Mouse (Mus musculus) B cell, adult 62 days (primary cell): ENCODE data around the gene Wdr47. TPM values are rescaled to one million over a fixed set of nuclear protein-coding genes. Genes with fewer than 3 reads are reported as not detected.

ENCODE experiments used
- total RNA-seq: library from RNA; stranded (reverse); gene quantifications from 4 replicates; pipeline ENCODE4 v1.2.4, GENCODE M21; 2023

Wdr47 gene
- 17.0 to 30.3 TPM (median 21.7 TPM) in 4 replicates for total RNA-seq

GRCm38 (mm10) chr3:108590786-108591529 lies at the start of gene Wdr47:
TSS of gene Wdr47 (plus strand) at chr3:108591279.

GRCm38 (mm10) chr3:108562133-108562730 lies 28.8 kb upstream of the Wdr47 start, which contains the start of gene Tmem167b:
TSS of gene Tmem167b (minus strand) at chr3:108562466.

GRCm38 (mm10) chr3:108571443-108572294 lies 19.4 kb upstream of the Wdr47 start, which contains the start of gene Taf13:
TSS of gene Taf13 (plus strand) at chr3:108571698.

GRCm38 (mm10) chr3:108653710-108654379 lies 62.8 kb downstream of the Wdr47 start, which contains the start of gene Clcc1:
TSS of gene Clcc1 (plus strand) at chr3:108653913.

Other genes with a start within 250 kb of the Wdr47 start
- not detected in 4 replicates for gene Mybphl, start 226.4 kb upstream of the Wdr47 start, total RNA-seq
- 0.35 to 2.1 TPM (median 0.72 TPM) in 4 replicates for gene Psrc1, start 207.4 kb upstream of the Wdr47 start, total RNA-seq
- 4.4 to 6.8 TPM (median 4.9 TPM) in 4 replicates for gene Celsr2, start 175.7 kb upstream of the Wdr47 start, total RNA-seq
- gene Sars, start 146.1 kb upstream of the Wdr47 start, total RNA-seq, result 116 to 136 TPM (median 133 TPM) in 4 replicates
- not detected in 4 replicates for gene 1700013F07Rik, start 57.1 kb upstream of the Wdr47 start, total RNA-seq
- gene 5330417C22Rik, start 54.7 kb upstream of the Wdr47 start, total RNA-seq, result 0.09 to 0.13 TPM in 2 of 4 replicates, not detected in the others
- gene Tmem167b, start 28.8 kb upstream of the Wdr47 start, total RNA-seq, result 39.8 to 42.2 TPM (median 40.4 TPM) in 4 replicates
- 29.1 to 36.1 TPM (median 34.6 TPM) in 4 replicates for gene Taf13, start 19.6 kb upstream of the Wdr47 start, total RNA-seq
- 31.9 to 44.0 TPM (median 39.7 TPM) in 4 replicates for gene Clcc1, start 62.6 kb downstream of the Wdr47 start, total RNA-seq
- gene Gpsm2, start 131.0 kb downstream of the Wdr47 start, total RNA-seq, result 0.26 to 1.1 TPM (median 0.53 TPM) in 3 of 4 replicates, not detected in the other
- gene Aknad1, start 148.4 kb downstream of the Wdr47 start, total RNA-seq, result not detected in 4 replicates
- gene Stxbp3, start 249.2 kb downstream of the Wdr47 start, total RNA-seq, result 67.4 to 78.1 TPM (median 72.6 TPM) in 4 replicates